Mouse (Mus musculus): ENCODE measurements around the gene Zfp354b.

DNA sequence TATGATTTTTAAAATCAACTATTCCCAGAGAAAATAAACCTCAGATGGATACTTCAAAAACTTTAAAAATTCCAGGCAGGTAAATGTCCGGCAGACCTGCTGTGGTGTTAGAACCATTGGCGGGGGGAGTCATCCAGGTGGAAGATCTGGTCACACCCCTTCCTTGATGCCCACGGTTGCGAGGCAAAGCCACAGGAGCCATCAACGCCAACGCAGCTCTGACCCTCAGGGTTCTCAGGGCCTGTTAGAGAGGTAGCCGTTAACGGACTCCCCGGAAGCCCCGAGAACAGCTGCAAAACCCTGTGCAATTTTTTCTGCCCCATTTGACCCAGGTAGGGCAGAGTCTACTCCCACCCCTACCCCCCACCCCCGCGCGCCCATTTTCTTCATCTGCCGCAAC, 12.1 kb upstream of the Zfp354b start, which contains the start of gene 4933414I15Rik:
- TF ChIP-seq CTCF (IDR thresholded peaks at IDR 0.05; ENCODE audit: control insufficient read depth, insufficient read depth, insufficient read length) (no peak), CEBPB (IDR thresholded peaks at IDR 0.05; ENCODE audit: low read depth) (no peak), MAX (IDR thresholded peaks at IDR 0.05) (no peak), USF1 (IDR thresholded peaks at IDR 0.05; ENCODE audit: low read depth) (no peak)

Data from C2C12 (cell line).